Mouse (Mus musculus): ENCODE measurements around the gene Syt15. TPM values are rescaled to one million over a fixed set of nuclear protein-coding genes. Genes with fewer than 3 reads are reported as not detected.
A peak's percentile ranks its signal among the peaks of the same experiment; 100 is the strongest.
"Not testable (repeated sequence)": the region's sequence is repeated elsewhere in the genome, so short reads cannot be mapped to it uniquely, and the experiment has no call there.

The Syt15 gene
- polyA plus RNA-seq, 1 experiment from 2014 or later, result 1.4 TPM

DNA sequence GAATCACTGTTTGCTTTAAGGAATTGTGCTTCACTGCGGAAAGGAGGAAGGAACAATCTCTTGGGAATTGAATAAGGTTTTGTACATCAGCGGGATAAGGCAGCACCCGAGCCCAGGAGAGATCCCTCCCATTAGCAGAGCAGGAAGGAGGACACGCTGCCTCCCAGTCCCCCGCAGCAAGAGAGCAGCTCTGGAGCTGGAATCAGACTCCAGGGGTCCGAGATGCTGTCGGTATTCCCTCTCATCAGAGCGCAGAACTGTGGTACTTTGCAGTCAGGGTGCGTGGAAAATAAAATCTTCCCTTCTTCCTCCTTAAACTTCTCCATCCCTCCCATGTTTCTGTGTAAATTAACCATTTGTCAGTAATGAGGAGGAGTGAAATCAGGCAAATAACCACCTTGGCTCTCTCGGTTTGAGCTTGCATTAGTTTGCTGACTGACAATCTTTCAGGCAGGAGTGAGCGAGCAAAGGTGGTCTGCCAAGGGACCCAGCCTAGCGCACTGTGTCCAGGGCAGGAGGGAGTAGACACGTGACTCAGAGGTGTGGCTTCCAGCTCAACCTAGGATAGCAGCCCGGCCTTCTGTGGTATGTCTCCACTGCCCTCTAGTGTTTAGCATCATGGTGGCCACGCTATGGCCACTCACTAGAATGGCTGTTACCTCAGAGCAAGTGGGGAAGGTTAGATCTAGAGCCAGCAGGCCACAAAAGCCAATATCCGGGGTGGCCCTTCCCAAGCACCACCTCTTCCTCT is 15.4 kb downstream of the Syt15 start:
- peak overlapping the region; percentile 42 for H3K4me3 ChIP-seq (replicated peaks; ENCODE audit: low read length)
- no peaks in the 10 kb centered on the region for H3K9me3 ChIP-seq (replicated peaks; ENCODE audit: control insufficient read depth, low read length)
- 4% methylated on average over 16 of the region's 16 CpGs for WGBS
- H3K27me3 ChIP-seq (ENCODE audit: control insufficient read depth, insufficient read depth, low read length), result no peaks in the 10 kb centered on the region
- H3K36me3 ChIP-seq (ENCODE audit: control insufficient read depth, insufficient read depth, low read length), result no peaks in the 10 kb centered on the region
- H3K4me2 ChIP-seq (ENCODE audit: low read depth, low read length), result peak overlapping the region; percentile 65
- H3K4me1 ChIP-seq (ENCODE audit: control insufficient read depth, insufficient read depth, low read length), result no peaks in the 10 kb centered on the region
- ATAC-seq (ENCODE audit: insufficient read depth, low FRiP score), result peak; percentile 94
- H3K27ac ChIP-seq (ENCODE audit: low read length), result no peak overlapping the region
- H3K9ac ChIP-seq (ENCODE audit: low read length), result peak overlapping the region; percentile 60

- no peak overlapping the region for H3K4me2 ChIP-seq (ENCODE audit: low read depth, low read length)
- H3K4me3 ChIP-seq (replicated peaks; ENCODE audit: low read length), result no peak overlapping the region
- no peaks in the 10 kb centered on the region for H3K36me3 ChIP-seq (ENCODE audit: control insufficient read depth, insufficient read depth, low read length)
- no peak for ATAC-seq (ENCODE audit: insufficient read depth, low FRiP score)
- H3K4me1 ChIP-seq (ENCODE audit: control insufficient read depth, insufficient read depth, low read length), result no peaks in the 10 kb centered on the region
- 54% methylated on average over 10 of the region's 10 CpGs for WGBS
- no peak overlapping the region for H3K27ac ChIP-seq (ENCODE audit: low read length)
- H3K27me3 ChIP-seq (ENCODE audit: control insufficient read depth, insufficient read depth, low read length), result no peaks in the 10 kb centered on the region
- no peak overlapping the region for H3K9ac ChIP-seq (ENCODE audit: low read length)
- no peaks in the 10 kb centered on the region for H3K9me3 ChIP-seq (replicated peaks; ENCODE audit: control insufficient read depth, low read length)
Measured at GRCm38 (mm10) chr14:34240263-34240662, 20.9 kb downstream of the Syt15 start.

GRCm38 (mm10) chr14:34240676-34241075 is 21.3 kb downstream of the Syt15 start:
- H3K4me3 ChIP-seq (replicated peaks; ENCODE audit: low read length), result no peak overlapping the region
- H3K36me3 ChIP-seq (ENCODE audit: control insufficient read depth, insufficient read depth, low read length), result no peaks in the 10 kb centered on the region
- no peak for ATAC-seq (ENCODE audit: insufficient read depth, low FRiP score)
- no peaks in the 10 kb centered on the region for H3K9me3 ChIP-seq (replicated peaks; ENCODE audit: control insufficient read depth, low read length)
- no peak overlapping the region for H3K9ac ChIP-seq (ENCODE audit: low read length)
- no peaks in the 10 kb centered on the region for H3K27me3 ChIP-seq (ENCODE audit: control insufficient read depth, insufficient read depth, low read length)
- no peak overlapping the region for H3K27ac ChIP-seq (ENCODE audit: low read length)
- 50% methylated on average over 6 of the region's 6 CpGs for WGBS
- no peak overlapping the region for H3K4me2 ChIP-seq (ENCODE audit: low read depth, low read length)
- no peaks in the 10 kb centered on the region for H3K4me1 ChIP-seq (ENCODE audit: control insufficient read depth, insufficient read depth, low read length)

GRCm38 (mm10) chr14:34252470-34253145 is 33.2 kb downstream of the Syt15 start:
- ATAC-seq (ENCODE audit: insufficient read depth, low FRiP score), result peak; percentile 47; the same call in 1 of the 2 replicates
- Histone ChIP-seq H3K4me1 (ENCODE audit: control insufficient read depth, insufficient read depth, low read length) (0 out of 2 replicates have a peak, but pooled peaks cover 2% of the 10 kb centered on the region), H3K27me3 (ENCODE audit: control insufficient read depth, insufficient read depth, low read length) (no peaks in the 10 kb centered on the region), H3K4me3 (replicated peaks; ENCODE audit: low read length) (no peak overlapping the region), H3K9ac (ENCODE audit: low read length) (no peak overlapping the region), H3K4me2 (ENCODE audit: low read depth, low read length) (no peak overlapping the region), H3K27ac (ENCODE audit: low read length) (no peak overlapping the region), H3K36me3 (ENCODE audit: control insufficient read depth, insufficient read depth, low read length) (no peaks in the 10 kb centered on the region), H3K9me3 (replicated peaks; ENCODE audit: control insufficient read depth, low read length) (no peaks in the 10 kb centered on the region)
- WGBS, result 25% methylated on average over 5 of the region's 6 CpGs

- no peak for ATAC-seq (ENCODE audit: insufficient read depth, low FRiP score)
- WGBS, result 73% methylated on average over 4 of the region's 4 CpGs
- Histone ChIP-seq H3K9ac (ENCODE audit: low read length) (no peak overlapping the region), H3K4me3 (replicated peaks; ENCODE audit: low read length) (no peak overlapping the region), H3K9me3 (replicated peaks; ENCODE audit: control insufficient read depth, low read length) (no peaks in the 10 kb centered on the region), H3K4me2 (ENCODE audit: low read depth, low read length) (no peak overlapping the region), H3K36me3 (ENCODE audit: control insufficient read depth, insufficient read depth, low read length) (no peaks in the 10 kb centered on the region), H3K4me1 (ENCODE audit: control insufficient read depth, insufficient read depth, low read length) (0 out of 2 replicates have a peak, but pooled peaks cover 2% of the 10 kb centered on the region), H3K27me3 (ENCODE audit: control insufficient read depth, insufficient read depth, low read length) (no peaks in the 10 kb centered on the region), H3K27ac (ENCODE audit: low read length) (no peak overlapping the region)
Measured at GRCm38 (mm10) chr14:34253261-34253660, 33.9 kb downstream of the Syt15 start.

- WGBS, result 74% methylated on average over 3 of the region's 3 CpGs
- H3K4me3 ChIP-seq (replicated peaks; ENCODE audit: low read length); H3K9ac ChIP-seq (ENCODE audit: low read length); H3K4me2 ChIP-seq (ENCODE audit: low read depth, low read length); H3K36me3 ChIP-seq (ENCODE audit: control insufficient read depth, insufficient read depth, low read length); H3K27ac ChIP-seq (ENCODE audit: low read length); ATAC-seq (ENCODE audit: insufficient read depth, low FRiP score); H3K4me1 ChIP-seq (ENCODE audit: control insufficient read depth, insufficient read depth, low read length); H3K9me3 ChIP-seq (replicated peaks; ENCODE audit: control insufficient read depth, low read length); H3K27me3 ChIP-seq (ENCODE audit: control insufficient read depth, insufficient read depth, low read length): not testable (repeated sequence)
Measured at GRCm38 (mm10) chr14:34258525-34258924, 39.1 kb downstream of the Syt15 start.

DNA sequence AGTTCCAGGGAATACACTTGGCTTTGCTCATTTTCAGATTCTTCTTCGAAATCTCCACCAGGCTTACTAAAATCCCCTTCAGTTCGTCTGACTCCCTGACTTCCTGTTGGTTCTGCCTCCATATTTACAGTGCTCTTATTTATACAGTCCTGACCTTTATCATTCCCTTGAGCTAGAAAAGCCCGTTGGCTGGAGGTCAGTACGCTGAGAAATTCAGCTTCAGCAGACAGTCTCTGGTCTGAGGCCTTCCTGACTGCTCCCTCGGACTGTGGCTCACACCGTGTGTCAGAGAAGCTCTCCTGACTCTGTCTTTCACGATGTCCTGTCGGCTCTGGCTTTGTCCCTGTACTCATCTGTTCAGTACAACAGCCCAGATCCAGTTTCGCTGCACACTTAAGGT is 48.7 kb downstream of the Syt15 start:
- WGBS, result 47% methylated on average over 9 of the region's 9 CpGs
- H3K9ac ChIP-seq (ENCODE audit: low read length), result no peak overlapping the region
- ATAC-seq (ENCODE audit: insufficient read depth, low FRiP score), result no peak

GRCm38 (mm10) chr14:34273280-34273679 is 53.9 kb downstream of the Syt15 start:
- no peaks in the 10 kb centered on the region for H3K9me3 ChIP-seq (replicated peaks; ENCODE audit: control insufficient read depth, low read length)
- H3K36me3 ChIP-seq (ENCODE audit: control insufficient read depth, insufficient read depth, low read length), result no peaks in the 10 kb centered on the region
- H3K4me2 ChIP-seq (ENCODE audit: low read depth, low read length), result no peak overlapping the region
- no peak overlapping the region for H3K27ac ChIP-seq (ENCODE audit: low read length)
- ATAC-seq (ENCODE audit: insufficient read depth, low FRiP score), result no peak
- no peaks in the 10 kb centered on the region for H3K27me3 ChIP-seq (ENCODE audit: control insufficient read depth, insufficient read depth, low read length)
- H3K4me1 ChIP-seq (ENCODE audit: control insufficient read depth, insufficient read depth, low read length), result no peaks in the 10 kb centered on the region
- WGBS, result 39% methylated on average over 2 of the region's 2 CpGs
- H3K4me3 ChIP-seq (replicated peaks; ENCODE audit: low read length), result no peak overlapping the region
- no peak overlapping the region for H3K9ac ChIP-seq (ENCODE audit: low read length)

More for the DNA sequence above, 48.7 kb downstream of the Syt15 start:
- H3K4me3 ChIP-seq (replicated peaks; ENCODE audit: low read length), result no peak overlapping the region
- no peaks in the 10 kb centered on the region for H3K9me3 ChIP-seq (replicated peaks; ENCODE audit: control insufficient read depth, low read length)
- no peaks in the 10 kb centered on the region for H3K27me3 ChIP-seq (ENCODE audit: control insufficient read depth, insufficient read depth, low read length)
- no peak overlapping the region for H3K27ac ChIP-seq (ENCODE audit: low read length)
- no peaks in the 10 kb centered on the region for H3K36me3 ChIP-seq (ENCODE audit: control insufficient read depth, insufficient read depth, low read length)
- no peak overlapping the region for H3K4me2 ChIP-seq (ENCODE audit: low read depth, low read length)
- H3K4me1 ChIP-seq (ENCODE audit: control insufficient read depth, insufficient read depth, low read length), result no peaks in the 10 kb centered on the region

DNA sequence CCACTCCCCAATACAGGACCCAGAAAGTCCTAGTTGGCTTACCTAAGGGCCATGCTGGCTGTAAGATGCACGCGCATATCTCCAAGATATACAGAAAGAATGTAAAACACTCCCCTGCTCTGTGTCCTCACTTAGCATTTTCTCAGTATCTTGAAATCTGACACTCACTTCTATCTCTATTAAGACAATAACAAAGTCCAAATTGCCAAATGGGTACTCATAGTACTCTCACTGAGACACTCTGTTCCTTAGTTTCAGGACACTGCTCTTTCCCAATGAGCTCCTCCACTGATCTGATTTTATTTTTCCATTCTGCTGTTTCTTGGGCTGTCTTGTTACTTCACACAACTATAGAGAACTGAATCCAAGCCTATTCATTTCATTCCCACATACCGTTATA is 54.7 kb downstream of the Syt15 start:
- no peaks in the 10 kb centered on the region for H3K27me3 ChIP-seq (ENCODE audit: control insufficient read depth, insufficient read depth, low read length)
- no peaks in the 10 kb centered on the region for H3K4me1 ChIP-seq (ENCODE audit: control insufficient read depth, insufficient read depth, low read length)
- no peak for ATAC-seq (ENCODE audit: insufficient read depth, low FRiP score)
- no peak overlapping the region for H3K27ac ChIP-seq (ENCODE audit: low read length)
- H3K4me3 ChIP-seq (replicated peaks; ENCODE audit: low read length), result no peak overlapping the region
- H3K36me3 ChIP-seq (ENCODE audit: control insufficient read depth, insufficient read depth, low read length), result no peaks in the 10 kb centered on the region
- H3K9ac ChIP-seq (ENCODE audit: low read length), result no peak overlapping the region
- WGBS, result 85% methylated on average over 3 of the region's 3 CpGs
- H3K9me3 ChIP-seq (replicated peaks; ENCODE audit: control insufficient read depth, low read length), result no peaks in the 10 kb centered on the region
- H3K4me2 ChIP-seq (ENCODE audit: low read depth, low read length), result no peak overlapping the region
